Mouse (Mus musculus): ENCODE results near the gene Zfp933. TPM values are rescaled to one million over a fixed set of nuclear protein-coding genes. Genes with fewer than 3 reads are reported as not detected.
"Not testable (repeated sequence)": the region's sequence is repeated elsewhere in the genome, so short reads cannot be mapped to it uniquely, and the experiment has no call there.

Zfp933 gene
- total and polyA plus RNA-seq, 3 experiments, result 2.0 to 5.6 (median 3.0) TPM

- H3K79me2 ChIP-seq (replicated peaks; ENCODE audit: control insufficient read depth, extremely low read depth, insufficient read depth, poor library complexity, severe bottlenecking); H3K9ac ChIP-seq (ENCODE audit: insufficient read depth, low read depth); dilution Hi-C loops (cut with MboI; ENCODE audit: extremely low pct_ligation_motif_present, extremely low pct_unique_long_range_greater_than_20kb, low sequenced_read_pairs); H3K4me1 ChIP-seq (ENCODE audit: control insufficient read depth in 1 of 2, insufficient read depth in 2 of 2); H3K9me3 ChIP-seq (replicated peaks; ENCODE audit: low read length); H3K4me2 ChIP-seq (ENCODE audit: insufficient read depth, low read depth, poor library complexity, severe bottlenecking); DNase-seq (ENCODE audit: extremely low read depth); H3K27ac ChIP-seq (ENCODE audit: insufficient read depth, low read depth); H3K27me3 ChIP-seq (replicated peaks); in situ Hi-C loops (cut with MboI; ENCODE audit: low pct_ligation_motif_present, low pct_unique_long_range_greater_than_20kb, low sequenced_read_pairs); H3K4me3 ChIP-seq (replicated peaks in 1 of 3; ENCODE audit: low read depth in 2 of 3, low read length in 2 of 3, poor library complexity in 1 of 3); H3K36me3 ChIP-seq (replicated peaks in 1 of 2; ENCODE audit: control insufficient read depth in 1 of 2, insufficient read depth in 1 of 2, low read length in 1 of 2): not testable (repeated sequence)
Observed at GRCm38 (mm10) chr4:147791729-147792128, 56.4 kb downstream of the Zfp933 start.

Other genes starting within 250 kb of the Zfp933 start
- 2.4 and 4.6 TPM in 2 replicates for gene Zfp979, start 205.9 kb downstream of the Zfp933 start, total RNA-seq (2012; rRNA removed)
- gene Zfp979, start 205.9 kb downstream of the Zfp933 start, total RNA-seq (2014; rRNA removed), result 42.5 and 50.8 TPM in 2 replicates
- 13.2 TPM in 2 replicates for gene Zfp979, start 205.9 kb downstream of the Zfp933 start, polyA plus RNA-seq (2012; ENCODE audit: insufficient read length, low read depth)
- gene Zfp534, start 145.8 kb downstream of the Zfp933 start, total RNA-seq (2012; rRNA removed), result not detected in 2 replicates
- not detected in 2 replicates for gene Zfp534, start 145.8 kb downstream of the Zfp933 start, total RNA-seq (2014; rRNA removed)
- gene Zfp534, start 145.8 kb downstream of the Zfp933 start, polyA plus RNA-seq (2012; ENCODE audit: insufficient read length, low read depth), result 0.10 TPM in 1 of 2 replicates, not detected in the other
- gene Zfp984, start 38.6 kb downstream of the Zfp933 start, total RNA-seq (2012; rRNA removed), result 4.5 TPM in 2 replicates
- 15.9 and 16.0 TPM in 2 replicates for gene Zfp984, start 38.6 kb downstream of the Zfp933 start, total RNA-seq (2014; rRNA removed)
- 6.8 and 8.0 TPM in 2 replicates for gene Zfp984, start 38.6 kb downstream of the Zfp933 start, polyA plus RNA-seq (2012; ENCODE audit: insufficient read length, low read depth)
- gene Miip, start 20.4 kb upstream of the Zfp933 start, total RNA-seq (2012; rRNA removed), result 50.6 and 58.8 TPM in 2 replicates
- 31.5 and 33.6 TPM in 2 replicates for gene Miip, start 20.4 kb upstream of the Zfp933 start, total RNA-seq (2014; rRNA removed)
- gene Miip, start 20.4 kb upstream of the Zfp933 start, polyA plus RNA-seq (2012; ENCODE audit: insufficient read length, low read depth), result 43.9 and 46.6 TPM in 2 replicates
- gene Fv1, start 20.6 kb upstream of the Zfp933 start, total RNA-seq (2012; rRNA removed), result 4.0 and 4.3 TPM in 2 replicates
- 3.0 TPM in 2 replicates for gene Fv1, start 20.6 kb upstream of the Zfp933 start, total RNA-seq (2014; rRNA removed)
- gene Fv1, start 20.6 kb upstream of the Zfp933 start, polyA plus RNA-seq (2012; ENCODE audit: insufficient read length, low read depth), result 2.1 and 2.8 TPM in 2 replicates
- gene Mfn2, start 56.3 kb upstream of the Zfp933 start, total RNA-seq (2012; rRNA removed), result 17.5 and 21.7 TPM in 2 replicates
- 8.6 and 10.0 TPM in 2 replicates for gene Mfn2, start 56.3 kb upstream of the Zfp933 start, total RNA-seq (2014; rRNA removed)
- 33.0 and 36.8 TPM in 2 replicates for gene Mfn2, start 56.3 kb upstream of the Zfp933 start, polyA plus RNA-seq (2012; ENCODE audit: insufficient read length, low read depth)
- 4.8 and 6.5 TPM in 2 replicates for gene Plod1, start 88.4 kb upstream of the Zfp933 start, total RNA-seq (2012; rRNA removed)
- 0.30 and 0.51 TPM in 2 replicates for gene Plod1, start 88.4 kb upstream of the Zfp933 start, total RNA-seq (2014; rRNA removed)
- gene Plod1, start 88.4 kb upstream of the Zfp933 start, polyA plus RNA-seq (2012; ENCODE audit: insufficient read length, low read depth), result 1.9 TPM in 2 replicates
- gene 2510039O18Rik, start 92.5 kb upstream of the Zfp933 start, total RNA-seq (2012; rRNA removed), result 32.8 and 33.9 TPM in 2 replicates
- 22.1 and 23.9 TPM in 2 replicates for gene 2510039O18Rik, start 92.5 kb upstream of the Zfp933 start, total RNA-seq (2014; rRNA removed)
- gene 2510039O18Rik, start 92.5 kb upstream of the Zfp933 start, polyA plus RNA-seq (2012; ENCODE audit: insufficient read length, low read depth), result 23.6 and 27.9 TPM in 2 replicates
- gene Nppb, start 137.4 kb upstream of the Zfp933 start, total RNA-seq (2012; rRNA removed), result not detected in 2 replicates
- gene Nppb, start 137.4 kb upstream of the Zfp933 start, total RNA-seq (2014; rRNA removed), result not detected in 2 replicates
- gene Nppb, start 137.4 kb upstream of the Zfp933 start, polyA plus RNA-seq (2012; ENCODE audit: insufficient read length, low read depth), result not detected in 2 replicates
- not detected in 2 replicates for gene Nppa, start 152.4 kb upstream of the Zfp933 start, total RNA-seq (2012; rRNA removed)
- gene Nppa, start 152.4 kb upstream of the Zfp933 start, total RNA-seq (2014; rRNA removed), result not detected in 2 replicates
- gene Nppa, start 152.4 kb upstream of the Zfp933 start, polyA plus RNA-seq (2012; ENCODE audit: insufficient read length, low read depth), result not detected in 2 replicates
- gene Clcn6, start 190.5 kb upstream of the Zfp933 start, total RNA-seq (2012; rRNA removed), result 5.5 and 5.7 TPM in 2 replicates
- gene Clcn6, start 190.5 kb upstream of the Zfp933 start, total RNA-seq (2014; rRNA removed), result 3.7 and 4.8 TPM in 2 replicates
- 9.2 and 10.6 TPM in 2 replicates for gene Clcn6, start 190.5 kb upstream of the Zfp933 start, polyA plus RNA-seq (2012; ENCODE audit: insufficient read length, low read depth)
- 14.4 and 17.0 TPM in 2 replicates for gene Mthfr, start 190.7 kb upstream of the Zfp933 start, total RNA-seq (2012; rRNA removed)
- gene Mthfr, start 190.7 kb upstream of the Zfp933 start, total RNA-seq (2014; rRNA removed), result 15.3 and 16.1 TPM in 2 replicates
- 15.4 and 16.3 TPM in 2 replicates for gene Mthfr, start 190.7 kb upstream of the Zfp933 start, polyA plus RNA-seq (2012; ENCODE audit: insufficient read length, low read depth)
- gene Agtrap, start 239.7 kb upstream of the Zfp933 start, total RNA-seq (2012; rRNA removed), result 5.6 and 6.2 TPM in 2 replicates
- 4.0 and 4.1 TPM in 2 replicates for gene Agtrap, start 239.7 kb upstream of the Zfp933 start, total RNA-seq (2014; rRNA removed)
- gene Agtrap, start 239.7 kb upstream of the Zfp933 start, polyA plus RNA-seq (2012; ENCODE audit: insufficient read length, low read depth), result 5.4 and 5.9 TPM in 2 replicates

Data from CH12.LX (cell line).